Mouse (Mus musculus) embryonic fibroblast, embryonic 13.5 days (primary cell): Measurements from ENCODE around the gene Tsn.

Experiments used
- CTCF ChIP-seq: IDR thresholded peaks from 2 replicates; pipeline ENCODE4 v1.5.1; 2011; ENCODE audit warnings: mild to moderate bottlenecking, control low read depth, low read length, moderate library complexity, borderline replicate concordance; ENCODE audit not compliant: insufficient read depth
- POLR2A ChIP-seq: IDR thresholded peaks from 2 replicates; pipeline ENCODE4 v1.6.1; 2011; ENCODE audit warnings: low read depth, mild to moderate bottlenecking, control low read depth, low read length, moderate library complexity

DNA sequence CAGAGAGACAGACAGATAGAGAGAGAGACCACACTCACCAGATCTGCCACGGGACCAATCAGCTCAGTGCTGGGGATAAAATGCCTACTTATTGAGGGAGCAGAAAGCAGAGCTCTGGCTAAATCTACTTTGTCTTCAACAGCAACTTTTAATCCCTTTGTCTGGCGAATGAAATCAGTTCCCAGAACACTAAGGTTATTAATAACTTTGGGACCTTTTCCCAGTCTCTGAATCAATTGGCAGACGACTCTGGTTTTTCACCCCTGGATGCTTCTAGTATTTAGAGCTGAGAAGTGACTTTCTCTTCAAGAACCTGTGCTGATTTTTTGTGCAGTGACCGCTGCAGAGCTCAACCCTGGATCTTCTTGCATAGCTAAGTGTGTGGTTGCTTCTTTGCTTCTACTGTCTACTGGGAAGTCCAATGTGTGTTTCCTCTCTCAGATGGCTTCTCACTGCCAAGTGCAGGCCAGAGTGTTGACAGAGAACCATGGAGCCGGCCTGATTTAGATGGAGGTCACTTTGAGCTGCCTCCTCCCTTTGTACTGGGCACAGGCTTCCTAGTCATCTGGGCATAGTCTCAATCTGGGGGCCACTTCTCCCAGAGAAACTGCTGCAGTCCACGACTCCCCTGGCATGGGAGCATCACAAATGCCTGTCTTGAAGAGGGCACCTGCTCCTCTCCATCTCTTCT lies 47.7 kb upstream of the Tsn start:
- TF ChIP-seq CTCF (no peak), POLR2A (no peak)
